Mouse (Mus musculus) spleen, postnatal 14 days (tissue): ENCODE measurements at regions not wholly inside any gene's neighbourhood (a gene's known extent, or its start where the extent isn't known, plus 50 kb on each side); places are given as distances from the start of the nearest gene placed in this dataset.

Experiments
- DNase-seq, 2 experiments: peaks; one replicate each; pipeline ENCODE4 v3.0.0; 2021 to 2022; ENCODE audit warnings: low spot score in 2 of 2

DNA sequence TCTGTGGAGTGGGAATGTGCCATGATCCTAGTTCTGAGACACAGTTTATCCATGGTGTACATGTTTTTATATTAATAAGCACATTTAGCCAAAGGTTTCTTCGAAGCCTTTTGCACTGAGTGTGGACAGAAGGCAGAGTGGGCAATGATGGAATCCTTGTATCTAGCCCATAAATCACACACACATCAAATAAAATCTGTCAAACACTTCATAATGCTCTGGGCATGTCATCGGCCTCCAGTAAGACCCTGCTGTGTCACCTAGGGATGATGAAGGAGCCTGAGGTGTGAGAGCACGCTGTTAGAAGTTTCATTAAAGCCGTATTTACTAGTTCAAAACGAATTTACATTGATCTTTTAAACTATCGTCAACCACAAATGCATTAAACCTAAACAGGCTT is 331.7 kb downstream of the Setd4 start:
- DNase-seq, result no peak

DNA sequence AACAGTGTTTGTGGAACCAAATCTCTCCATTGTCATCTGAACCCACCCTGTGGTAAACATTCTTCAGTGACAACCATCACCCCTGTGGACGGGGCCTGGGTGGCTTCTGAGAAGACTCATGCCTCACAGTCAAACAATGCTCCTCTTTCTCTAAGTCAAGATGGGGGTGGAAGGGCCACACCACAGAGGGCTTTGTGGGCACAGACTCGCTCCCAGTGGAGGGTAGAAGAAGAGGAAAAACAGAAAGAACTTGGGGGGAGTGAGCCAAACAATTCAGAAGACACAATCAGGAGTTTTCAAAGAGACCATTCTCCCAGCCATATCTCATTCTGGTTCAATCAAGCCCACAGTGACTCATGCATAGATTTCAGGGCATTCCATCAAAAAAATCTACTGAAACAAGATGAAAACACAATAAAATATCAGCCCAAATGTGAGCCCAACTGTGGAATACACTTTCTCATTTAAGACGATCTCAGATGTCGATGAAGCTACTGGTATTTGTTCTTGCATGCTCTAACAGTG is 339.7 kb downstream of the Setd4 start:
- DNase-seq, result no peak

DNA sequence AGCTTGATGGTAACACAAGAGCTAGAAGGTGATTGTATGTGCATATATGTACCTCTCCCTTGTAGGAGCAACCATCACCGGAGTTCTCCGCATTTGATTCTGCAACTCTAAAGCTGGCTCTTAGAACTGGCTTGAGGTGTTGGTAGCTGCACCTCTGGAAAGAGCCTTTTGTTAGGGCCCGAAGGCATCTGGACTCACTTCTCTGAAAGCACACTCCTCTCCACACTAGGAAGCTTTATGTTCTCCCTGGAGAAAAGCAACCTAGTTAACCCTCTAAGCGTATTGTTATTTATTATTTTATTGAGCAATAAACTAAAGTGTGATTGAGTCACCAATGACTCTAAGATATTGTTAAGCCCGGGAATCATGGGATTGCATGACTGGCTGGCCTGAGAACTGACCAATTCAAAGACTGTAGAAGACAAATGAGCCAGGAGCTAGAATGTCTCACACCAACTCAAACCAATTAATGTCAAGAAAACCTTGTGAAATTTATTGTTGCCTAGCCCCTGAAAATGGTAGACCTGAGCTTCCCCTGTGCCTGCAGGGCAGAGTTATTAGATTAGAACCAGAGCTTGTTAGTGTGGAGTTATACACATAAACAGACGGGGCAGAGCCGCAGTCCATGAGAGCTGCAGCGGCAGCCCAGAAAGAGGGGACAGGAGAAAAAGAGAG is 340.6 kb downstream of the Setd4 start:
- no peak for DNase-seq

DNA sequence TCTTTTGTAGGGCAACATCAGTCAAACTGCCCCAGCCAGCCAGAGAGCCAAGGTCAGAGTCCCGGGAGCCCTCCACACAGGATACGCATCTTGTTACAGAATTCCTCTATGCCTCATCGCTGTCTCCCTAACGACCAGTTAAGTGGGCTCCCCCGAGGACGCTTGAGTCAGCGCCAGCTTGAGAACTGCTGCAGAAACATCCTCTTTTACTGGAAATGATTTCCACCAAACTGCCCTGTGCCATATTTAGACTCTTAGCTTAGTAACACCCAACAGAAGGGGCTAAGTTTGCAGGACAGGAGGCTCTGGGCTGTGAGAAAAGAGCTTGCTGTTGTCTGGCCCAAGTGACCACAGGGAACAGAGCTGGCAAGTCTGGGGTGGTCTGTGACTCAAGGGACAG is 357.0 kb downstream of the Setd4 start:
- no peak for DNase-seq

DNA sequence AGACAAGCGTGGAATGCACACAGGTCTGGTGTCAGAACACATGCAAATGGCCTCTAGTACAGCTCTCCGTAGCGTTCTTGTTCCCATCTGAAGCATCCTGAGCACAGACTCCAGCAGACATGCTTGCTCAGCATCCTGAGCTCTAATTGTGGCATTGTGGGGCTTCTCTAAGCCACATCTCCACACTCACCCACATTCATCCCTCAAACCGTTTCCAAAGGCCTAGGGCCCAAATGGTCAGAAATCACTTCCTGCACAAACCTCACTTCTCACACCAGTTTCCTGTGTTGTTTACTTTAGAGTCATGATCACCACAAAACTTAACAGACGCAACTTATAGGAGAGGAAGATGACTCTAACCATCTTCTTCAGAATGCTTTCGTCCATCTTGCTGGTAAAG is 358.1 kb downstream of the Setd4 start:
- no peak for DNase-seq

DNA sequence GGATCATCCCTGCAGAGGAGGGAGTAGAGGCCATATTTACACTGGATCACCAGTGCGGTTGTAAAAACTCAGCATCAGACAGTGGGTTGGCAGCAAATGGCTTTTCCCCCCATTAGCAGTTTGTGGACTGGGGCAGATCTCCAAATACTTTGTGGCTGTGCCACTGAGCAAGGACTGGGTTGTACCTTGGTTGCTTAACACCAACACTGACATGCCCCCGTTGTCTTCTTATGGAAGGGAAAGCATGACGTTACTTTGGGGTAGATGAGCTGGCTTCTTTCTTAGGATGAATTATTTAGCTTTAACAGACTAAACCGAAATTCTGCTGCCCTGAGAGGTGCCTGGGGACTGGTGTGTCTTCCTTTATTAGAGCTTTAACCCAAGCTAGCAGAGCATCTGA is 365.0 kb downstream of the Setd4 start:
- DNase-seq, result no peak

DNA sequence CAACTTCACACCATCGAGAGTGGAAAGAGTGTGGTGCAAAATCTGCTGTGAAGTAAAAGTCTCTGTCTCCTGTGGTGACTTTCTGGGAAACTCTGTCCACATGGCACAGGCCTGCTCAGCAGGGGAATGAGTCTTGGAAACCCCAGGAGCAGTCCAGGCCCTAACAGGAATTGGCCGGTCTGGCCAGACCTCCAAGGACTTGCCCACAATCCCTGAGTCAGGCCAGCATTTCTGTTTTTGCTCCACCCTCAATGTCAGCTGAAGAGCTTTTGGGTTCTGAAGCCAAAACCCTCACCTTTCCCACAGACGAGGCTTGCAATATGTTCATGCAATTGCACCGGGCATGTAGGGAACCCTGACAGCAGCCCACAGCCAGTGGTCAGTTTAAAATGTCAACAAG is 365.5 kb downstream of the Setd4 start:
- DNase-seq, result no peak

DNA sequence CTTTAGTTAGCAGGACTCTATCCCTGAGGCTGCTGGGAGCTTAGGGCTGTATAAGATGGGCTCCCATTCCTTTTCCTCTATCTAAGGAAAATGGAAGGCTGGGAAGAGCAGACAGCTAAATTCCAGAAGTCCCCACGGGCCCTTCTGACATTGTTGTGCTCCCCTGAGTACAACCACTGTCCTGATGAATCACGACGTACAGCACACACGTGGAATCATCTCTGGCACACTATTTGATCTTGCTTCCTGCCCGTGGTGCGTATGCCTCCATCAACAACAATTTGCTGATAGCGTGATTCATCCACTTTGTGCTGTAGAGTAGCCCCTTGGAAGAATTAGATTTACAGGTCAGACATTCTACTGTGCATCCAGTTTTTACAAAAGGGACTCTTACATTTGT is 378.2 kb downstream of the Setd4 start:
- no peak for DNase-seq

DNA sequence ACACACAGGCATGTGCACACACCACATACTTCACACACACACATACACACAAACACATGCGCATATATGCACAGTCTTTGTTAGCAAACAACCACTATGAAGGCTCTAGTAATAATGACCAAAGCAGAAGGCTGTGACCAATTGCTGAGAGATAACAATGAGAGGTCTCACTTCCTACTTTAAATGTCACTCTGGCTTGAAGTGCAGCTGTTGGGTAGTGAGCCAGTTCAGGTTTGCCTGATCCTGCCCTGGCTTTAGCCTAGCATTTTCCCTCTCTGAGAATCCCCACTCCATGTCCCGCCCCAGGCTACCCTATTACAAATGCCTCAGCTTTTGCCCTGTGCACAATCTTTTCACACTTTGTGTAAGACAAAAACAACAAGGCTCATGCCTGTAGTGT is 378.7 kb downstream of the Setd4 start:
- DNase-seq, result no peak

DNA sequence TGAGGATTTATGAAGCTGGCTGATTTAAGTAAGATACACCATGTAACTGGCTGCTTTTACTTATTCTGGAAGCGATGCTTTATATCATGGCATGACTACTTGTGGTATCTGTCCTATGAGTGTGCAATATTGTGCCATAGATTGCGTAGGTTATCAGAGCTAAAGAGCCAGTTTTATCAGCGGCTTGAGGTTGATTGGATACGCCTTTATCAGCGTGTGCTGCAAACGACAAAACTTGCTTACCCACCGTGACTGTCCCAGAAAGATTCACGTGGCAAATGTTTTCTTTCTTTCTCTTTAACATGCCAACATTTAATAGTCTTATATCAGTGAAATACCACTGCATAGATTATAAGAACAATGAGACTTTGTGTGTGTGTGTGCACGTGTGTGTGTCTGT is 384.1 kb downstream of the Setd4 start:
- DNase-seq, result no peak

DNA sequence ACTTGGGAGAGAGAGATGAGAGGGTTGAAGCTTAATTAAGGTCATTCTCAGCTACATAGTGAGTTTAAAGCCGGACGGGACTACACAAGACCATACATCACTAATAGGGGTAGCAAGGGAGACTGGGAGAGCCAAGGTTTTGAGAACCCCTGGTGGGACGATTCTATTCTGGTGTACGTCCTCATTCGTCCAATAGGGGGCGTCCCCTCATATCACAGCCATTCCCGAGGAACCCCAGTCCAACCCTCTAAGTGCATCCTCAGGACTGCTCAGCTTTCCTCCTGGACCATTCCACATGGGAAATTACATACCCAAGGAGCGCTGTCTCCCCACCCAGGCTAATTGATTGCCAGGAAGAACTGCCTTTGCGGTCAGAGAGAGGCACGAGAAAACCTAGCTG is 385.5 kb downstream of the Setd4 start:
- DNase-seq, result no peak

DNA sequence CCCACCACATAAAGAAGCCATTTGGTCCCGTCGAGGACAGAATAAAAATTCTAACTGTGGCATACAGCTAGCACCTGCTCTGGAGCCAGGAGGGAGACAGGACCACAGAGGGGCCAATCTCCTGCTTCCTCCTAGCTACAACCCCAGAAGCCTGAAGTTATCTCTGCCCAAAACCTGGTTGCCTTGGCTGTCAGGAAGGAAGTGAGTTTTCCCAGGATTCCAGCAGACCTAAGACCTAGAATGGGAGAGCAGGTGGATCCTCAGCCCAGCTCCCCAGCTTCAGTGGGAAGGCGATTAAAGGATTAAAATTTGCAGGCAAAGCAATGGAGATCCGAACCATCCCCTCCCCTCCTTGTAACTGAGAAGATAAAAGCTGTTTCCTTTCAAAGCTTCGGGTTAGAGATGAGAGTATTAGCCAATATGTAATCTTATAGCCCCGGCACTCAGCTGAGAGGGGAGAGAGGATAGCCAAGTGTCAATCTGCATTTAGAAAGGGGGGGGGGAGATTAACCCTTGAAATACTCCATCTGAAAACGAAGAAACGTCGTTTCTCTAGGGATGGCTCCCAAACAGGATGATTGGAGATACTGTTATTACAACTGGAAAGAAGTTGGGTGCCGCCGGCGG is 386.1 kb downstream of the Setd4 start:
- DNase-seq, result no peak

DNA sequence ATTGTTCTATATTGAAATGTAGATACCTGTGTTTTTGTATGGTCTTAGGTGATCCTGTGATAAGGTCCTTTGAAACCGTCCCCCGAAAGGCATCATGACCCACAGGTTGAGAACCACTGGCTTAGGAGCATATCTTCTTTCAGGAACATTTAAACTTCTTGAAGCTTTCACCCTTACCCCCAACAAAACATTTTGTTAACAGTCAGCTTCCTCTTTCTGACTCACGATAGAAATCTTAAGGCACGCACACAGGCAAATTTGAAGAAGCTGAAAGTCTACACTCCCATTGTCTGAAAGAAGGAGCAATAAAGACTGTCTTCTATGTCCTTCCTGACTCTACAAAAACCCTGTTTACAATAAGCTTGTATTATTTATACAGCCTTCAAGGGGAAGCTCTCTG is 388.2 kb downstream of the Setd4 start:
- DNase-seq, result no peak

DNA sequence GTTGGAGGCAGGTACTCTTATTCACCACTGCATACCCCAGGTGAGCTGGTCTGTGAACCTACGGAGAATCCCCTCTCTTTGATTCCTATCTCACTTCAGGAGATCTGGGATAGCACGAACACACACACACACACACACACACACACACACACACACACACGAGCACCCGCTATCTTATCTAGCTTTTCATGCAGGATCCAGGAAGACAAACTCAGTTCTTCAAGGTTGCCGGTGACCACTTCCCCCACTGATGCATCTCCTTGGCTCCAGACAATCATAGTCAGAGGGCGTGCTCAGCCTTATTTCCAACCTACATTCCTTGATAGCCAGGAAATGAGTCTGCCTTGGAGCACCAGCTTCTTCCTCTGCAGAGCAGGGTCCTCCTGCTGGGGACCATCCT is 387.7 kb upstream of the Runx1 start:
- DNase-seq, result no peak

DNA sequence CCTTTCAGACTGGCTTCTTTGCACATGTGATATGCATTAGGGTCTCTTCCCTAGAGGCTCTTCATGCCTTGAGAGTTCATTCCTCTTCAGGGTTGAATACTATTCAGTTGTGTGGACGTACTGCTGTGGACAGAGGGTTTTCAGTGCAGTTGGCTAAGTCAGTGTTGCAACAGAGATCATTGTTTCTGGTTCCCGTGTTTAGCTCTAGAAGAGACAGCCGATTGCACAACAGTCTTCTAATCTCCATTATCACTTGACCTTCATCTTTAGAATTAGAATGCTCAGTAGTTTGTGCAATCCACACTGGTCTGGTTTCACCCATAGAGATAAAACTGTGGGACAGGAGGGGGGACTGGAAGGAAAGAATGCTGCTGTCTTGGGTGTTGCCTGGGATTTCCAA is 381.7 kb upstream of the Runx1 start:
- DNase-seq, result no peak

DNA sequence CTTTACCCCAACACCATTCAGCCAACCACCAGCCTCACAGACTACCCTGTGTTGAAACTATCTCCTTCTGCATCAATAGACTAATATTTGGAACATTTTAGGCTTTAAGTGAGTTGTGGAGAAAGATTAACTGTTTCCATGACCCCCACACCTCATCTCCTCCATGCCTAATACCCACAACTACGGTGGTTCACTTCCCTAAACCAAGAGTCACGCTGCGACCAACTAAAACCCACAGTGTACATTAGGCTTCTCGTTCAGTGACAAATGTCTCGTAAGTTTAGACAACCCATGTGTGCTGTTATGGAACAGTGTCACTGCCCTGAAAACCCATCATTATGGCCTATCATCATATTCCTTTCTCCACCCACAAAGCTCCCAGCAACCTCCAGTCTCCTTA is 381.3 kb upstream of the Runx1 start:
- DNase-seq, result no peak

DNA sequence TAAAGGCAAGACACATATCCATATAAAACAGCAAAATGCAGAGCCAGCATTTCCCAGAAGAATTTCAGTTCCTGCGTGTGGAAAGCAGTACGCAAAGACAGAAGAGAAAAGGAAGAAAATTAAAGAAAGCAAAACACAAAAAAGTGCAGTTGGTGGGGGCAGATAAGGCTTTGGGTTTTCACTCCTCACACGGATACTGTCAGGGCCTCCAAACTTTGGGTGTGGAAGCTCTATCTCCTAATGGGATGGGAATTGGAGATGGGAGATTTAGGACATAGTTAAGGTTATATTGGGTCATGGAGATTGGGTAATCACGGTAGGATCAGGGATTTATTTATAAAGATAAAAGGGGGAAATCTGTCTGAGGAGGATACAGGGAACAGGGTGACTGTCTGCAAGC is 380.4 kb upstream of the Runx1 start:
- DNase-seq, result no peak

DNA sequence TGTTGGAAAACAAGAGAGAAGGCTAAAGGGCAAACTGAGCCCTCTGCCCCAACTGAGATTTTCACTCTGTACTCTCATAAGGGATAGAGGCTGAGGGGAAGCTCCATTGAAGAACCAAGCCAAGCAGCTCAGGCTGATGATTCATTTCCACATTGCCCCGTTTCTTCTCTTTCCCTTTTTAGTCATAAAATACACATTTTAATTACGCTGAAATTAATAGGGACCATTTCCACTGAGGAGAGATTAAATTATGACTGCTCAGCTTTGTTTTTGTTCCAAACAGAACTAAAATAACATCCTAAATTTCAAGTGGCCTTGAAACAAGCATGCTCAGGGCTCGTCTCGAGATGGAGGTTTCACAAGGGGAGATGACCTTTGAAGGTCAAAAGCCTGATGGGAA is 378.7 kb upstream of the Runx1 start:
- DNase-seq, result no peak

DNA sequence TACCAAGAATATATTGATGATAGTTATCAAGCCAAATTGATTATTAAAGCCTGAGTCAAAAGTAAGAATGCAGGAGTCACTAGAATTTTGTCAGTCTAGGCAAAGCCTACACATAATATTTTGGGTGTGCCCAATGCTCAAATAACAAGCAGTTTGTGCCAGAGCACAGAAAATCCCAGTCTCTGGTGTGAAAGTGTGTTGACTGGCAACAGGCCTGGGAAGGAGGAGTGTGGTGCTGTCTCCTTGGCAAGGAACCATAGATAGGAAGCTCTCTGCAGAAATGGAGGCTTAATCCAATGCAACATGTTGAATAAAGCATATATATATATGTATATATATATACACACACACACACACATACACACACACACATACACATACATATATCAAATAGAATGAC is 376.6 kb upstream of the Runx1 start:
- no peak for DNase-seq

DNA sequence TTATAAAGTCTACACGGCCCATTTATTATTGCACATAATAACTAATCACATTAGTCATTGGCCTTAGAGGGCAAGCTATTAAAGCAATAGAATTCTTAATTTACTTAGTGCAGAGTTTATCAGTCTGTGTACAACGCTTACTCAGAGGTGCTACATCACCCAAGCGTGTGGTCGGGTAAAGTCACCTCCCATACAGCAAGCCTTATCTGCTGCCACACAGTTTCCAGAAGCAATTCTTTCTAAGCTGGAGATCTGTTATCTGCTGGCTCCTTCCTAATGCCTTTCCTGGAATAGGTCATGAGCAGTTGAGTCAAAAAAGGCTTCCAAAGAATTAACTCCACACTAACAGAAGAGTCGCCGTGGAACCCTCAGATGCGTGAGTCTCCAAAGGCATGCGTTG is 371.4 kb upstream of the Runx1 start:
- DNase-seq, result no peak

DNA sequence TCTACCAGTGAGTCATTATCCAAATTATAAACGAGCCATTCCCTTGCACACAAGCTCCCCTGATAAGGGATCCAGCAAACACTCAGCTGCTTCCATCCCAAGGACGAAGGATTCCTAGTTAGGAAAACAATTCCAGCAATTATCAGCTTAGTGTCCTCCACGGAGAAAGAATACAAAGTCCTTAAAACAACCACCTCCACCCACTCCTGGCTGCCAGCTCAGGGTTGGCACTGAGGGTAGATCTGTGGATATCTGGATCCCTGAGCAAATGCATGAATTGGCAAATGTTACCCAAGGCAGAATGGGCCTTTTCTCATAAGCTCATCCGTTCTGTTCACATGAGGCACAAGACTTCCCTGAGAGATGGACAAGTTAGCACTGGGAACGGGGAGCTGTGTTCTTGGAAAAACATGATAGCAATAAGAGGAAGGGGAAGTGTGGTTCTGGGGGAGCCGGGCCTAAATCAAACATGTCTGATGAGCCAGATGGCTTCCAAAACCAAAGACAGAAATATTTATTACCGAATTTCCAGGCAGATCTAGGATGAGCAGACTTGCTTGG is 368.1 kb upstream of the Runx1 start:
- no peak for DNase-seq

DNA sequence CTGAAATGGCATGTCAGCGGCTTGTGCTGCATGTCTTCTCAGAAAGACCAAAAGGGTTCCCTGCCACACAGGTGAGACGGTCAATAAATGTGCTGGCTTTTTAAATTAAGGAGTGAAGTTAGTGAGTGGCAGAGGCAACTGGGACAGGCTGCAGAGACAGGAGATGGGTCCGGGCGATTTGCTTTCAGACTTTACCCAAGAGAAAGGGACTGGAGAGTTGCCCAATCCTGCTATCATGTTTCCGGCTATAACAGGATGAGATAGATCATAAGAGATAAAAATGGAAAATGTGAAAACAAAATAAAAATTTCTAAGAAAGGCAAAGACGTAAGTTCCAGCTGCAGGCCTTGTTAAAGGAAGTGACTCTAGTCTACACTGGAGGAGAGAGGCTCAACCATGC is 367.3 kb upstream of the Runx1 start:
- no peak for DNase-seq

DNA sequence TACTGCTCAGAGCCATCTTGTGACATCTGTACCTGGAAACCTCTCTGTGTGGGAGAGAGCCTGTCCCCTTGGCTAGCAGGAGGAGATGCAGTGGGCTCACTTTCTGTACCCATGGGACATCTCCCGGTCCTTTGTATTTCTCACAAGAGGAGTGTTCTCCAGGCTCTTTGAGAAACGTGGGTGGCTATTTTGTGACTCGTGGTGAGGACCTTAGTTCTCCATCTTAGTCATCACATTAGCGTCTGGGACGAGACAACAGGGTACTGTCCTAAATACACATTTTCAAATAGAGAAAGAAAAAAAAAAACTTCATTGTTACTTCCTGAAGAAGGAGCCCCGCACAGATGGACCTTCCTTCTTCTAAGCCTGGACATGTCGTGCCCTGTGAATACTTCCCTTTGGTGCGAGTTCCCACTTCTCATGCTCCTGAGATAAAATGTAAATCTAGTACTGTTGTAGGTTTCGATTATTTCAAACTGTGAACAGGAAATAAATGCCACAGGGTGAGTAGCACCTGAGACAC is 366.8 kb upstream of the Runx1 start:
- no peak for DNase-seq
